Mouse (Mus musculus) gastrocnemius, adult 2 months (tissue): ENCODE data around the gene Slc12a7. TPM values are rescaled to one million over a fixed set of nuclear protein-coding genes. Genes with fewer than 3 reads are reported as not detected.
"Not testable (repeated sequence)": the region's sequence is repeated elsewhere in the genome, so short reads cannot be mapped to it uniquely, and the experiment has no call there.

Experiments used
- DNase-seq: peaks from one replicate; pipeline ENCODE4 v3.0.0; 2022
- H3K27ac ChIP-seq: fragments of 200-600 bp; 2 replicates; pipeline ENCODE4 v1.8.1; 2022; ENCODE audit warnings: mild to moderate bottlenecking
- H3K4me3 ChIP-seq: fragments of 200-600 bp; 2 replicates; pipeline ENCODE4 v1.8.1; 2022; ENCODE audit warnings: mild to moderate bottlenecking, moderate library complexity
- CTCF ChIP-seq: fragments of 200-600 bp; IDR thresholded peaks from 2 replicates; pipeline ENCODE4 v1.8.1; 2022; ENCODE audit warnings: antibody characterized with exemption, mild to moderate bottlenecking, moderate library complexity
- intact Hi-C: fragments of 180-260 bp; cut with DNase I; formaldehyde crosslinking; loops from one replicate; pipeline ENCODE4 v1.15.1; 2025
- total RNA-seq, 2 experiments: library from RNA; stranded (reverse); gene quantifications; 2 replicates each; pipeline ENCODE4 v1.2.3; 2021

Slc12a7 gene
- total RNA-seq, 2 experiments from 2014 or later, result 4.1 to 4.9 TPM

DNA sequence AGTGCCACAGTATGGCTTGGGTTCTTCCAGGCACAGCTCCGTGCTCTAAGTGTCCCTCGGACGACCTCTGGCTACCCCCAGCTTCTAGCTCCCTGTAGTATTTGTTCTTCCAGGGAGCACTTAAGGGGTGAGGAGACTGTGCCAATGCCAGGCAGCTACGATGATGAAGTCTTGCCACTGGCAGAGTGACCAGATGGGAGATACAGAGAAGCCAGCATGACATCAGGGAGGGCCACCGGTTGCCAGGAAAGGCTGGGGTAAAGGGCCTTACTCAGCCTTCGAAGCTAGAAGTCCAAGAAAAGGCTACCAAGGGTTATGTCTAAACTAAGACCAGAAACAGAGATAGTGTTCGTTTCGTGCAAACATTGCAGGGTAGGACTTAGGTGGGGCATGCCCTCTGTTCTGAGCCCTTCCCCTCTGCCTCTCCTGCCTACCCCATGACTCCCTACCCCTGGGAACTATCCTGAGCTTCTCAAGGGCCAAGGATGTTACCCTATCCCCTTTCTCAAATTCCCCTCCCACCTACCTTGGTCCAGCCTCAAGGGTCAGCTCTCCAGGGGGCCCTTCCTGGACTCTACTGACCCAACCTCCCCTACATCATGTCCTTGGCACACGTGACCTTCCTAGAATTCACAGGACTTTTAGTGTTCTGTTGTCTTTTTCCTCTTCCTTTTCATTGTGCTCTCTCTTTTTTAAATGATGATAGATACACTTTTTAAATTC, 31.6 kb upstream of the Slc12a7 start:
- no peak for TF ChIP-seq CTCF
- intact Hi-C loops, result no loop called here
- H3K27ac ChIP-seq, result no peak overlapping the region
- DNase-seq, result no peak
- no peak overlapping the region for H3K4me3 ChIP-seq

DNA sequence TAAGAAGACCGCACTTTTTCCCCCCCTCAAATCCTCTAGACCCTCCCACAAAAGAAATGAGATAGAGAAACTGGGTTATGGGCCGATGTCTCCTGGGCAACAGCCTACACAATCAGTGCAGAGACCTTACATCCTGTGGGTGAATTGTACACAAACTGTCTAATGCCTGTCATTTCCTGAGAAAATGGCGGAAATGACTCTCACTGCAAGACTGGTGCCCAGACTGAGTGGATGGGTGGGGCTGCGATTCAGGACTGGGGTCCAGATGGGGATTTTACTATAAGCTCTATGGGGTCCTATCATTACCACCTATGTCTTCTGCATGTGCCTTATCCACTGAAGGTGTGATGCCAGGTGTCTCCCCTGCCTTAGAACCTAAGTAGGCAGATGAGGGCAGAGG, 30.1 kb upstream of the Slc12a7 start:
- Histone ChIP-seq H3K27ac (no peak overlapping the region), H3K4me3 (no peak overlapping the region)
- no peak for TF ChIP-seq CTCF
- no peak for DNase-seq
- intact Hi-C loops, result no loop called here

DNA sequence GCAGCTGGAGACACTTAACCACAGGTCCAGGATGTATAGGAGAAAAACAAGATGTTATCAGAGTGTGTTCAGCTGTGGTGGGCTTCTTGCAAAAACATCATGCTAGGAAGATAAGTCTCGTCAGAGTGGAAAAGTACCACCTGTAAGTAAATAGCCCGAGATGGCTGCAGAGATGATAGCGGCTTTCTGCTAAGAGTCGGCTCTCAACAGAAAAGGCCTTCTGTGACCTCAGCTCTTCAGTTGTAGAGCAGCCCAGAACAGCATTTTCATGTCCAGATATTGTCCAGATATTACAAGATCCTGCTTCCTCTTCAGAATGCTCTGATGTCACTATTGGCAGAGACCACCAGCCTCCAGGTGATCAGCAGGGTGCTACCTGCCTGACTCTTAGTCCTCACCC, 29.4 kb upstream of the Slc12a7 start:
- intact Hi-C loops, H3K27ac ChIP-seq, H3K4me3 ChIP-seq, DNase-seq: not testable (repeated sequence)

DNA sequence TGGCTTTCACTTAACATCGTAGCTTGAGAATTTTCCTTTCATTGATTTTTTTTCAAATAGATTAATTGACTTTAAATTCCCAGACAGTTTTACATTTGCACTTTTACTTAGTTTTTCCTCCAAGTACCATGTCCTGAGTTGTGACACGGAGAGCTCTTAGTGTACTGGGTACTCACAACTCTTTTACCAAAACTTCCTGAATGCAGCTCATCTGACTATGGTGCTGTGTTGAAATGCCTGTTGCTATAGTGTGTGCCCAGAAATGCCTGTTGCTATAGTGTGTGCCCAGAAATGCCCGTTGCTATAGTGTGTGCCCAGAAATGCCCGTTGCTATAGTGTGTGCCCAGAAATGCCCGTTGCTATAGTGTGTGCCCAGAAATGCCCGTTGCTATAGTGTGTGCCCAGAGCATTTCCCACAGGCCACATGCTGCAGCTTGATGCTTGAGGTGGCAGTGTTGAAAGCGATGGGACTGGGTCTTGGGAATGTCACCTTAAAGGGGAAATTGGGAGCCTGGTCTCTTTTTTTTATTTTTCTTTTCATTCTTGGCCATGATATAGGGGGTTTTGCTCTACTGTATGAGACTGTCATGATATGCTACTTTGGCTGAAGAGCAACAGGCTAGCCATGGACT, 28.1 kb upstream of the Slc12a7 start, which contains the start of gene Slc6a19:
Gene Slc6a19 (minus strand): TSS at position 172 of the 632 bp plus-strand sequence.
- DNase-seq, result no peak
- no peak for TF ChIP-seq CTCF
- intact Hi-C loops, result no loop called here
- Histone ChIP-seq H3K27ac (no peak within 1 kb of the TSS), H3K4me3 (no peak within 1 kb of the TSS)

DNA sequence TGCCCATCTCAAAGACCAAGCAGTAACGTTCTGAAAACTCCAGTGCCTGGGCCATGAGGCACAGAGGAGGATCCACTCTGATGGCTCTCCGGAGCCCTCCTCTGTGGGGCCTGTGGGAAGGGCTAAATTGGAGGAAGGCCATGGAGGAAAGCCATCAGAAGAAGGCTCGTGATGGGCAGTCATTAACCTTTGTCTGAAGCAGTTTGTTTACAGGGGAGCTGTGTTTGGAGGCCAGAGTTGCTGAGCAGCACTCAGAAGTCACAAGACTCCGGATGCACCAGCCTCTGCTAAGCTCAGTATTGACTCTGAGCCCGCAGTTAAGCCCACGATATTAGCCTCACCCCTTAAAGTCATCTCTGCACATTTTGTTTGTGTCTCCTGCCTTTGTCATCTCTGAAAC, 23.4 kb upstream of the Slc12a7 start:
- Histone ChIP-seq H3K4me3 (no peak overlapping the region), H3K27ac (no peak overlapping the region)
- no peak for TF ChIP-seq CTCF
- intact Hi-C loops, result no loop called here
- no peak for DNase-seq

DNA sequence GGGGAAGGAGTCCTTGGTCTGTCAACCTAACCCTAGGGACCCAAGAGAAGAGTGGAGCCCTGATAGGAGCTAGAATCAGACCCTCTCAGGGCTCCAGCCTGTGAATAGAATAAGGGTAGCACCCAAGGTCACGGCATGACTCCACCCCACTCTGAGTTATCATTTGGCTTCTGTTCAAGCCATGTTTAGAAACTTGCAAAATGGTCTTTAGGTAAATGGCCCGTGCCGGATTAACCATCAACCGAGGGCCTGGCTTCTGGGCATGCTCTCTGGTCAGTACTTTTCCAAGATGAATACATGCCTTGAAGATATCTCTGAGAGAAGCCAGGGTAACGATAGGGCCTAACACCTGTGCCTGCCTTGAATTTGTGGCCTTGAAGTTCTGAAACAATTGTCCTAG, 21.7 kb upstream of the Slc12a7 start:
- TF ChIP-seq CTCF, result no peak
- DNase-seq, result no peak
- intact Hi-C loops, result no loop called here

DNA sequence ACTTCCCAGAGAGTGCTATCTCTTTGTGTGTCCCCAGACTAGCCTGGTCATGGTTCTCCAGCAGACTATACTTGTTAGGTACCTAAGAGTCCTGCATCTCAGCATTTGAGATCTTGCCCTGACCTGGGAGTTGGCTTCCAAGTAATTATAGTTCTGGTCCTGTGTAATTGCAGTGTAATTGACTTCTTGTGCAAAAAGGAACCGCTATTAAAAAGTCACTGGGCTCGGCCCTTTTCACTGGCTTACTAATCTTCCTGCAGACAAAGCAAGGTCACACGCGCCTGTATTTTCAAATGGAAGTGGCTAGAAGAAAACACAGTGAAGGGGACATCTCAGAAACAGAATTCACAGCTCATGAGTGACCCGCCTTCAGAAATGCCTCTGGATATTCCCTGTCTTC, 21.1 kb upstream of the Slc12a7 start:
- no peak for DNase-seq
- TF ChIP-seq CTCF, result no peak
- intact Hi-C loops, result no loop called here
- no peak overlapping the region for H3K27ac ChIP-seq
- H3K4me3 ChIP-seq, result no peak overlapping the region

More for the DNA sequence above, 21.7 kb upstream of the Slc12a7 start:
- no peak overlapping the region for H3K27ac ChIP-seq
- no peak overlapping the region for H3K4me3 ChIP-seq

DNA sequence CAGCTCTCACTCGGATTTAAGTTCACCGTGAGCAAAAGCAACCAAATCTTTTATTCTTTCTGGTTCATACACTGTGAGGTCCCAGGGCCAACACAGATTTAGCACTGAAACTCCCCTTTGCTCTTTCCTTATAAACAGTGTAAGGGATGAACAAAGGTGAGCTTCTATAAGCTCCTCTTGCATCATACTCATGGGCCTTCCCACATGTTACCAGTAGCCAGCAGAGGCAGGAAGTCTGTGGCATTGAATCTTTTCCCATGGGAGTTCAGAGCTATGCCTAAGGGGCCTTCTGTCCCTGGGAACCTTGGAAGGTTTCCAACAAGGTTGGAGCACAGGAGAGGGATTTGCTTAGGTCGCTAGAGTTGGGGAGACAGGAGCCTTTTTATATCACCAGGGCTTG, 20.7 kb upstream of the Slc12a7 start:
- intact Hi-C loops, result no loop called here
- no peak for TF ChIP-seq CTCF
- Histone ChIP-seq H3K4me3 (no peak overlapping the region), H3K27ac (no peak overlapping the region)
- DNase-seq, result no peak

DNA sequence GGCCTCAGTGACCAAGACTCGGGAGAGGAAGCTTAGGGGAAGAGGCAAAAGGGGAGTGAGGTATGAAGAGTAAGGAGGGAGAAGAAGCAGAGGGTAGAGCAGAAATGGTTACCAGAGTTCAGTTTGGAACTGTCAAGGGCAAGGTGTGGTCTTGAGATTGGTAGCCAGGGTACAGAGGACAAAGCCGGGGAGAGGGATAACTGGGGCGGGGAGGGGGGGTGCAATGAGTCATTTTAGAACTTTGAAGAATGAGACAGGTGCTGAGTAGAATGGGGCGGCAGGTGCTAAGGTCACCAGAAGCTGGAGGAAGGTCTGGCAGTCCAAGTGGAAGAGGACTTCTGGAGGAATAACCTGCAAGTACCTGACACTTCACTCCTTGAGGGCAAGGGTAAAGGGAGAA, 19.7 kb upstream of the Slc12a7 start:
- DNase-seq, result no peak
- no peak for TF ChIP-seq CTCF
- intact Hi-C loops, result no loop called here
- H3K27ac ChIP-seq, result no peak overlapping the region
- no peak overlapping the region for H3K4me3 ChIP-seq

DNA sequence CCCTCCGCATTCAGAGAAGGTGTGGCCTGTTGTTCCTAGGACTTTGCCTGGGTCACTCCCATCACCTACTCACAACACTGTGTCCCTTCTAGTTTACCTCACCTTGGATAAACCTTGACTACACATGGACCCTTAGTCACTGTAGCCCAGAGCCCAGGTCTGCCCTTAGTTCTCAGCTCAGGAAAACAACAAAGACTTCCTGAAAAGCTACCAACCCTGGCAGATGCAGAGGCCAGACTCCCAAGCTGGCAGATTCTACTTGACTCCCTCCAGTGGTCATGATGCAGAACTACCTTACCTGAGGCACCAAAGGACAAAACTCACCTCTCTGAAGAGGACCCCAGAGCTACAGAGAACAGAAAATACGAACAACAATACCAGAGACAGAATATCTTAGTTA, 18.9 kb upstream of the Slc12a7 start:
- intact Hi-C loops, result no loop called here
- TF ChIP-seq CTCF, result peak; percentile 38; the same call in 1 of the 2 replicates
- no peak overlapping the region for H3K27ac ChIP-seq
- no peak overlapping the region for H3K4me3 ChIP-seq
- no peak for DNase-seq

DNA sequence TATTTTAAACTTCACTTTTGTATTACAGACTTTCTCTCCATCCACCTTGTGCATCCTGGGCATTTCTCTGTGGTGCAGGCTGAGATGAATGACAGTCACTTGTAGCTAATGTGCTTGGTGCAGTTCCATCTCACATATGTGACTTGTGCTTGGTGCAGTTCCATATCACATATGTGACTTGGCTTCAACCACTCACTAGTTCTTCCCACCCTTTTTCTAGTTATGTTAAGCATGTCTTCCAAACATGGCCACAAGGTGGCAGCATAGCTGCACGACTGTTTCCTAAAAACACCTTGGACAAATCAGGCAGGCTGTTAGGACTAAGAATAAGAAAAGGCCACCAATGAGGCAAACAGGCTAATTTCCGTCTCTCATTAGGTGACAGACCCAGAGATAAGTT, 14.7 kb upstream of the Slc12a7 start:
- peak; percentile 82 for DNase-seq
- H3K4me3 ChIP-seq, result no peak overlapping the region
- intact Hi-C loops, result loop anchor here (1.0 to 2.0 kb wide), 2 partner anchors 104 to 189 kb away; no protein-coding TSS in a partner anchor
- H3K27ac ChIP-seq, result no peak overlapping the region
- peak; percentile 91 for TF ChIP-seq CTCF

DNA sequence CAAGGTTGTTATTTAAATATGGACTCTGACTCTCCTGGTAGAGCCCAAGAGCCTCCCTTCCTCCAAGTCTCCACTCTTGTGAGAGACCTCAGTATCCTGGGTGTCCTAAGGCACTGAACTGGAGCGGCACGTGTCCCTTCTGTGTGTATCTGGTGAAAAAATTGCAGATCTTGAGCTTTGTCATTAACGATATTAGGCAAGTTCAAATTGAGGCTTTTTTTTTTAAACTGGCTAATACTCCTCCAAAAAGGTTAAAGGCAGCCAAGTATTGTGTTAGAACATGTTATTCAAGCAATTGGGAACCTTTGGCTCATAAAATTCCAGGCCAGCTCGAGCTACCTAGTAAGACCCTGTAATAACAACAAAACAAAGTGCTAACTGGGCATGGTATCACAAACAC, 12.7 kb upstream of the Slc12a7 start:
- intact Hi-C loops, result no loop called here
- no peak for DNase-seq
- Histone ChIP-seq H3K4me3 (no peak overlapping the region), H3K27ac (no peak overlapping the region)
- TF ChIP-seq CTCF, result no peak

DNA sequence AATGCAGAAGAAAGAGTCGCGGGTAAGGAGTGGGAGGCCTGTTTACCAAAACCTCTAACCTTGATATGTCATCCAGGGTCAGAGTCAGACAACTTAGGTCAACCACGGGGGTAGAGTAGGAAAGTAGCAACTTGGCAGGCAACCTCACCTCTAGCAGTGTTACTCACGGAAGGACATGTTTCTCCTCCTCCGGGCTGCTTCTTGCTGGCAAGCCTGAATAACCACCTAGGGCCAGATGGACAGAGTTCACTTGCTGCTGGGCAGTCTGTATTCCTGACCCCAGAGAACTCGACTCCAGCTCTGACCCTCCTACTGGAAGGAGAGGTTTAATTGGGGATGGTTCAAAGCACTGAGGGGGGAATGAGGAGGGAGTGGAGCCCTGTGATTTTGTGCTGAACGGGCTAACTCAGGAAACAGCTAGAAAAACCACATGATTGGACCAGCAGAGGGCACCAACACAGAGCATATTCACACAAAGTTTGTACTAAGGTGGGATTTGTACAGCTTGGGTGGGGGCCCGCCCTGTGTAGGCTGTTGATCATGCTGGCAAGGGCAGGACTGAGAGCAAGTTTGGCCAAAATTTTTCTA, 9.7 kb upstream of the Slc12a7 start:
- TF ChIP-seq CTCF, result peak; percentile 69
- no peak overlapping the region for H3K4me3 ChIP-seq
- H3K27ac ChIP-seq, result no peak overlapping the region
- peak; percentile 36 for DNase-seq
- intact Hi-C loops, result no loop called here
